Mouse (Mus musculus) kidney, embryonic 15.5 days (tissue): ENCODE data around the gene Zfp697. TPM values are rescaled to one million over a fixed set of nuclear protein-coding genes. Genes with fewer than 3 reads are reported as not detected.
"Not testable (repeated sequence)": the region's sequence is repeated elsewhere in the genome, so short reads cannot be mapped to it uniquely, and the experiment has no call there.

ENCODE experiments used
- ATAC-seq: fragments of 200-750 bp; cut with Nextera tagmentation; replicated peaks from 2 replicates; pipeline ENCODE4 v1.8.0; 2017; ENCODE audit warnings: moderate TSS enrichment; ENCODE audit not compliant: low FRiP score
- H3K27ac ChIP-seq: fragments of 300-500 bp; sonication (generic); 2 replicates; pipeline ENCODE4 v1.5.1; 2015; ENCODE audit warnings: mild to moderate bottlenecking, inconsistent platforms
- H3K27me3 ChIP-seq: fragments of 300-500 bp; sonication (generic); 2 replicates; pipeline ENCODE4 v1.6.1; 2015; ENCODE audit warnings: inconsistent platforms
- H3K36me3 ChIP-seq: fragments of 300-500 bp; sonication (generic); 2 replicates; pipeline ENCODE4 v1.6.1; 2015; ENCODE audit warnings: inconsistent platforms
- H3K4me1 ChIP-seq: fragments of 300-500 bp; sonication (generic); 2 replicates; pipeline ENCODE4 v1.6.1; 2015; ENCODE audit warnings: inconsistent platforms
- H3K4me2 ChIP-seq: fragments of 300-500 bp; sonication (generic); 2 replicates; pipeline ENCODE4 v1.6.1; 2015; ENCODE audit warnings: moderate library complexity, mild to moderate bottlenecking, inconsistent platforms
- H3K4me3 ChIP-seq: fragments of 300-500 bp; sonication (generic); replicated peaks from 2 replicates; pipeline ENCODE4 v1.5.1; 2015; ENCODE audit warnings: mild to moderate bottlenecking, inconsistent platforms
- H3K9ac ChIP-seq: fragments of 300-500 bp; sonication (generic); 2 replicates; pipeline ENCODE4 v1.6.1; 2015; ENCODE audit warnings: mild to moderate bottlenecking, inconsistent platforms
- H3K9me3 ChIP-seq: fragments of 300-500 bp; sonication (generic); replicated peaks from 2 replicates; pipeline ENCODE4 v1.6.1; 2016; ENCODE audit warnings: inconsistent platforms
- WGBS: fragments of 180-500 bp; shearing (Covaris S2); methylation state at CpG from one replicate; pipeline ENCODE4 v1.1.7; 2015; ENCODE audit warnings: mixed read lengths; 5-methylcytosine and 5-hydroxymethylcytosine counted together
- polyA plus RNA-seq: library from polyadenylated mRNA; unstranded; fragments of >200 nt; fragmentation: Nextera tagmentation; extraction: Ambion mirVana; gene quantifications from 2 replicates; pipeline ENCODE4 v1.2.1, GENCODE M21; 2015

Gene Zfp697
- polyA plus RNA-seq, 1 experiment from 2014 or later = 14.4 TPM

DNA sequence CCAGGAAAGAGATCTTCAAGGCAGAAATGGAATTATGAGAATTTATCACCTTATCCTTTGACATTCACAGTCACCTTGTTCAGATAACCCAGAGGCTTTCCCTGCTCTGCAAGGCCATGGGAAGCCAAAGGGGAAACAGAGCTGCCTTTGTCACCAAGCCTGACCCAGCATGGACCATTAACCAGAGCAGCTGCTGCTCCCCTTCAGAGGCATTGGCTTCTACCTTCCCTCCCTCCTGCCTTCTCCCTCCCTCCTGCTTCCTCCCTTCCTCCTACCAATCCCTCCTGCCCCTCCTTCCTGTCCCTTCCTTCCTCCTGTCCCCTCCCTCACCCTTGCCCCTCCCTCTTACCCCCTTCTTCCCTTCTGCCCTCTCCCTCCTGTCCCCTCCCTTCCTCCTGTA, 111.9 kb downstream of the Zfp697 start:
- not testable (repeated sequence) for H3K4me2 ChIP-seq, H3K4me1 ChIP-seq, H3K27ac ChIP-seq, H3K36me3 ChIP-seq, H3K4me3 ChIP-seq, H3K9ac ChIP-seq, H3K27me3 ChIP-seq, H3K9me3 ChIP-seq
- ATAC-seq = peak; percentile 82

DNA sequence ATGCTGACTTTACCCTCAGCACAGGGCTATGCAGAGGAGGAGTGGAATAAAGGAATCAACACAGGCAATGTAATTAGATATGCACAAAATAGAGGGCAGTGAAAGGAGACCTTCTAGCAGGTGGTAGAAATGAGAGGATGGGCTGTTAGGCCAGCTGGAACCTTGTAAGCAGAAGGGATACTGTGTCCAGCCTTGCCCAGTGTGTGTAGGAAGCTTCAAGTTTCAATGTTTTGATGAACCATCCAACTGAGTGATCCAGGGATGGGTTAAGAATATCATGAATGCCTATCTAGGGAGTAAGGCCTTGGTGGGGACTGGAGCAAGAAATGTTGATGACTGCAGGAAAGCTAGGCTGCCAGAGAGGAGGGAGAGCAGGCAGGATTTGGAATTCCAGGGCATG, 112.8 kb downstream of the Zfp697 start:
- peak; percentile 89 for ATAC-seq
- H3K4me2 ChIP-seq, H3K9me3 ChIP-seq, H3K27me3 ChIP-seq, H3K4me3 ChIP-seq, H3K27ac ChIP-seq, H3K4me1 ChIP-seq, H3K36me3 ChIP-seq, H3K9ac ChIP-seq: not testable (repeated sequence)

DNA sequence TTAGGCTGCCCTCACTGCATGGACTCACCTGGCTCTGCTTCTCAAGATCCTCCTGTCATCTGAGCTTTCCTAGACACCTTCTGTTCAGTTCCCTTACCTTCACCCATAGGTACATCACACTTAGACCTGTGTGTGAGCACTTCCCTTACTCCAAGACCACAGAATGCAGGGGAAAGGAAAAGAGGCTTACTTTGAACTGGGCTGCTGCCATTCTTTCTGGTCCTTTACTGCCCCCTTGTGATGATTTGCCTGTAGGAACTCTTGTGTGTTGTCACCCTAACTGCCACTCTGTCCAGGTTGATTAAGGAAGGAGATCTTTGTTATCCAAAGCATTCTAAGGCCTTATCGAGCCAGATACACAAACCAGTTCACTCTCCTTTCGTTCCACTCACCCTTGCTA, 114.5 kb downstream of the Zfp697 start:
- WGBS = no CpG with 5 or more reads among the region's 2 CpGs
- H3K4me1 ChIP-seq, H3K9ac ChIP-seq, H3K36me3 ChIP-seq, H3K27me3 ChIP-seq, H3K4me3 ChIP-seq, H3K9me3 ChIP-seq, H3K27ac ChIP-seq, H3K4me2 ChIP-seq: not testable (repeated sequence)
- ATAC-seq = peak; percentile 44; the same call in 1 of the 2 replicates

- H3K4me3 ChIP-seq, ATAC-seq, H3K4me2 ChIP-seq: not testable (repeated sequence)
These were observed 115.1 kb downstream of the Zfp697 start for GRCm38 (mm10) chr3:98497401-98497800.

GRCm38 (mm10) chr3:98507229-98507628, 125.0 kb downstream of the Zfp697 start:
- H3K9me3 ChIP-seq, H3K27ac ChIP-seq, H3K36me3 ChIP-seq, ATAC-seq, H3K27me3 ChIP-seq, H3K9ac ChIP-seq, H3K4me3 ChIP-seq, H3K4me1 ChIP-seq, H3K4me2 ChIP-seq: not testable (repeated sequence)
- WGBS = no CpG with 5 or more reads among the region's 5 CpGs

More at GRCm38 (mm10) chr3:98497401-98497800, 115.1 kb downstream of the Zfp697 start:
- H3K4me1 ChIP-seq, H3K9me3 ChIP-seq, H3K36me3 ChIP-seq, H3K27ac ChIP-seq, H3K9ac ChIP-seq, H3K27me3 ChIP-seq: not testable (repeated sequence)

- not testable (repeated sequence) for H3K9me3 ChIP-seq, H3K4me1 ChIP-seq, H3K27me3 ChIP-seq, H3K9ac ChIP-seq, H3K36me3 ChIP-seq, H3K27ac ChIP-seq, H3K4me2 ChIP-seq, H3K4me3 ChIP-seq
- WGBS = no CpG with 5 or more reads among the region's 1 CpGs
- ATAC-seq = 0 out of 2 replicates have a peak, but pooled peaks have one; percentile 15
These were observed 128.2 kb downstream of the Zfp697 start, which contains the start of gene Hsd3b4 for GRCm38 (mm10) chr3:98510414-98510813. Hsd3b4 (minus strand) TSS chr3:98510514.

DNA sequence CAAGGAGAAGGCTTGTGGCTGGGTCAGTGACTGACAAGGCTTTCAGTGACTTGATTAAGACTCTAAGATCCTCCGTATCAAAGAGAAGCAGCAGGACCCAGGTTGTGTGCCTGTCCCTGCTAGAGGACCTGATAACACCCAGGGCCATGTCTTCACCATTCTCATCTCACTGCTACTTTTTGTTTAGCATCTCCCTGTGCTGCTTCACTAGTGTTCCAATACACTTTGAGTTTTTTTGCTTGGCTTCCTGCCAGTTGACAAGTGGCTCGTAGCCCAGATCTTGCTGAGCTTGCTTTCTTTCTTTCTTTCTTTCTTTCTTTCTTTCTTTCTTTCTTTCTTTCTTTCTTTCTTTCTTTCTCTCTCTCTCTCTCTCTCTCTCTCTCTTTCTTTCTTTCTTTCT, 140.5 kb downstream of the Zfp697 start:
- H3K36me3 ChIP-seq, H3K27me3 ChIP-seq, H3K4me3 ChIP-seq, H3K27ac ChIP-seq, H3K4me2 ChIP-seq, H3K9me3 ChIP-seq, H3K4me1 ChIP-seq, ATAC-seq, H3K9ac ChIP-seq: not testable (repeated sequence)
- 38% methylated on average over 1 of the region's 2 CpGs for WGBS

DNA sequence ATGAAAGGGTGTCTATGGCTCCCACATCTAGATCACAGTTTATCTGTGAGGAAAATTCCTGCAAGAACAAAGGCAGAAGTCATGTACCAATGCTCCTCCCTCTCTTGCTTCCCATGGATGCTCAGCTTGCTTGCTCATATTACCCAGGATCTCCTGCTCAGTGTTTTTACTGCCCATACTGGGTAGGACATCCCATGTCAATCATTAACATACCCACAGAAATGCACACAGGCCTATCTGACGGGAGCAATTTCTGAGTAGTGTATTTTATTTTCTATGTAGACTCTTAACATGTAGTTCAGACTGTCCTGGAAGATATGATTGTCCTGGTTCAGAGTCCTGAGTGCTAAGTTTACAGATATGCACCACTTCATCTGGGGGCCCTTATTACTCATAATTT, 142.3 kb downstream of the Zfp697 start:
- not testable (repeated sequence) for H3K4me3 ChIP-seq, H3K9me3 ChIP-seq, H3K9ac ChIP-seq, H3K4me1 ChIP-seq, H3K27me3 ChIP-seq, H3K27ac ChIP-seq, H3K36me3 ChIP-seq, H3K4me2 ChIP-seq
- 0 out of 2 replicates have a peak, but pooled peaks have one; percentile 12 for ATAC-seq
- WGBS = no CpG with 5 or more reads among the region's 1 CpGs

DNA sequence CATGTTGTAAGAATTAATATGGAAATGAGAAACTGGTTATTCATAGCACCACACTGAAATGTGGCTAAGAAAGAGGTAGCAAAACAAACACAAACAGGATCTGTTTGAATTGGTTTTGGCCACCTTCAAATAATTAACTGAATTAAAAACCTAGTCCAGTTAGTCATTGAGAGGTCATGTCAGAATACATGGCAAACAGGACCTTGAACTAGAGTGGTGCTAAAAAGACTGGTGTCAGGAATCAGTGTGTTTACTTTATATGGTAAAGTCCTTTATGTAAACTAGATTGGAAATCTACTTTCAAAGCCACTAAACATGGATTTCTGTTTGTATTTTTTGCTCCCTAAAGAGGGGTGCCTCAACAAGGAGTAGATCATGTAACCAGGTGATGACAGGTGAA, 142.7 kb downstream of the Zfp697 start:
- not testable (repeated sequence) for H3K27me3 ChIP-seq, H3K4me3 ChIP-seq, H3K9ac ChIP-seq, H3K4me1 ChIP-seq, H3K36me3 ChIP-seq, ATAC-seq, H3K9me3 ChIP-seq, H3K4me2 ChIP-seq, H3K27ac ChIP-seq

- not testable (repeated sequence) for H3K27ac ChIP-seq, H3K4me3 ChIP-seq, H3K36me3 ChIP-seq, H3K4me2 ChIP-seq, H3K27me3 ChIP-seq, H3K9me3 ChIP-seq, H3K4me1 ChIP-seq, H3K9ac ChIP-seq
- ATAC-seq = peak; percentile 87
These were observed 165.4 kb downstream of the Zfp697 start for GRCm38 (mm10) chr3:98547641-98548040.

- not testable (repeated sequence) for H3K27me3 ChIP-seq, H3K4me1 ChIP-seq, H3K9me3 ChIP-seq, H3K27ac ChIP-seq, H3K4me3 ChIP-seq, H3K36me3 ChIP-seq, H3K9ac ChIP-seq, H3K4me2 ChIP-seq
- ATAC-seq = peak; percentile 87
- 86% methylated on average over 1 of the region's 1 CpGs for WGBS
These were observed 166.2 kb downstream of the Zfp697 start for GRCm38 (mm10) chr3:98548495-98548894.

GRCm38 (mm10) chr3:98550215-98550614, 168.0 kb downstream of the Zfp697 start:
- not testable (repeated sequence) for H3K36me3 ChIP-seq, H3K4me2 ChIP-seq, H3K9ac ChIP-seq, H3K9me3 ChIP-seq, H3K4me3 ChIP-seq, H3K27ac ChIP-seq, H3K27me3 ChIP-seq, H3K4me1 ChIP-seq
- peak; percentile 34 for ATAC-seq
- no CpG with 5 or more reads among the region's 2 CpGs for WGBS

GRCm38 (mm10) chr3:98550832-98551231, 168.6 kb downstream of the Zfp697 start:
- not testable (repeated sequence) for H3K9ac ChIP-seq, H3K4me1 ChIP-seq, ATAC-seq, H3K36me3 ChIP-seq, H3K4me2 ChIP-seq, H3K9me3 ChIP-seq, H3K27me3 ChIP-seq, H3K4me3 ChIP-seq, H3K27ac ChIP-seq
- no CpG with 5 or more reads among the region's 1 CpGs for whole genome bisulfite sequencing

GRCm38 (mm10) chr3:98560711-98561110, 178.4 kb downstream of the Zfp697 start:
- H3K4me3 ChIP-seq, H3K4me2 ChIP-seq, H3K27ac ChIP-seq, H3K9me3 ChIP-seq, ATAC-seq, H3K27me3 ChIP-seq, H3K4me1 ChIP-seq, H3K9ac ChIP-seq, H3K36me3 ChIP-seq: not testable (repeated sequence)
- no CpG with 5 or more reads among the region's 5 CpGs for WGBS
